Mouse (Mus musculus) spleen, postnatal 36 days (tissue): ENCODE data around the gene Trpm7.

Experiments
- DNase-seq, 2 experiments: peaks; one replicate each; pipeline ENCODE4 v3.0.0; 2022; ENCODE audit warnings: low spot score in 2 of 2, mixed read lengths in 1 of 2

The Trpm7 gene

DNA sequence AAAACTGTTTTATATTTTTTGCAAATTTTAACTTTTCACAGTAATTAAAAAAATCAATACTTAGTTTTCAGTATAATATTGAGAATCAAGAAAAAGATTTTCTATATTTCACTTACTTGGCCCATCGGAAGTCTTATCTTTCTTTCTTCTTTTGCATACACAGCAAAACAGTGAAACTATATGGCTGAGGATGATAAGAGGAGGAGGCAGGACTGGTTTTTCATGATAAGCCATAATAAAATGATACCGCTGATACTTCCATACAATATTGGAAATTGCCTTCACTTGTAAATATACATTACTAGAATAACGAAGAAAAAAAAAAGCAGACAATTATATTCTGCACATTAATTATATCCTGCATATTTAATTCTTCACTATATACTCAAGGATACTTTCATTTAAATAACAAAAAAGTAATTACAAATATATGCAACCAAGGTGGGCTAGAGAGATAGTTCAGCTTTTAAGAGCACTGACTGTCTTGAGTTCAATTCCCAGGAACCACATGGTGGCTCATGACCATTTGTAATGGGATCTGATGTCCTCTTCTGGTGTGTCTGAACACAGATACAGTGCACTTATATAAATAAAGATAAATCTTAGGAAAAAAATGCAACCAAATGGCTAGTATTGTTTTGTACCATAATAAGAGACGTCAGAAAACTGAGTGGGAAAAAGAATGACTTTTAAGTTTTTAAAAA, 59.2 kb downstream of the Trpm7 start:
- no peak for DNase-seq

DNA sequence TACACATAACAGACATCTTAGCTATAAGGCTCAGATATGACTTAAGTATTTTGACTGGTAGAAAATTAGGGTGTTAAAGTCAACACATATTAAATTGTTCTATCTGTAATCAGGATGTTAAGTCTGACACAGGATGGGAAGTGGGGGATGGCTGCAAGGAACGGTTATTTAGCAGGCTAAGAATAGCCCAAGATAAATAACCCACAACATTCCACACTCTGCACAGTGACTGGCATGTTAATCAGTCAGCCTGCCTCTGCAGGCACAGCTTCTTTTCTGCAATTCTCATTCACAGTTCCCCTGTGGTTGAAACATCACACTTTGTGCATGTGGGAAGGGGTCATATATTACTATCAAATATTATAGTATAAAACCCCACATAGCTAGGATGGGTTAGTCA, 60.2 kb downstream of the Trpm7 start:
- no peak for DNase-seq

DNA sequence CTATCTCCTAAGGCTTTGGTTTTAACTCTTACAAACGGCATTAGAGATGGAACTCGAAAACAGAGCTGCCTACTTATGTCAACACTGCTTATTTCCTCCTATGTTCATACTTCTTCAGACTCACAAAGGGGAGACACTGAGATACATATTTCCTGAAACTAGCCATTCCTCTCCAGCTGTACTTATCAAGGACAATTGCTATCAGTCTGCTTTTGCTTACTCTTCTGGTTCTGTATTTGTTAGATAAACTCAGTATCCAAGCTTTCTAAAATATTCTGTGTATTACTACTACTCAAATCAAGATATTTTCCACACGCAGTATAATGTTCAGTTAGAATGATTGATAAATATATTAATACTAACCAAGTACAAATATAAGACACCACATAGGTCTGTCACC, 74.0 kb downstream of the Trpm7 start:
- DNase-seq: no peak

DNA sequence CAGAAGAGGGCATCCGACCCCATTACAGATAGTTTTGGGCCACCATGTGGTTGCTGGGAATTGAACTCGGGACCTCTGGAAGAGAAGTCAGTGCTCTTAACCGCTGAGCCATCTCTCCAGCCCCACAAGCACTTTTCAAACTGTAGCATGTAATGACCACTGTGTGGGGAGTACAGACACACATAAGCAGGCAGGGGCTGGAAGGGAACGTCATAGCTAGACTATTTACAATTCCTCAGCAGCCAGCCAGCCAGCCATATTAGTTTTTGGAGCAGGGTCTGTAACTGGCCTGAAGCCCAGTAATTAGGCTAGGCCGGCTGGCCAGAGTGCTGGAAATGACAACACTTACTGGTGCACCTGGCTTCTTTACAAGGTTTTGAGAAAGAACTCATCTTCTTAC, 77.6 kb downstream of the Trpm7 start:
- no peak for DNase-seq

DNA sequence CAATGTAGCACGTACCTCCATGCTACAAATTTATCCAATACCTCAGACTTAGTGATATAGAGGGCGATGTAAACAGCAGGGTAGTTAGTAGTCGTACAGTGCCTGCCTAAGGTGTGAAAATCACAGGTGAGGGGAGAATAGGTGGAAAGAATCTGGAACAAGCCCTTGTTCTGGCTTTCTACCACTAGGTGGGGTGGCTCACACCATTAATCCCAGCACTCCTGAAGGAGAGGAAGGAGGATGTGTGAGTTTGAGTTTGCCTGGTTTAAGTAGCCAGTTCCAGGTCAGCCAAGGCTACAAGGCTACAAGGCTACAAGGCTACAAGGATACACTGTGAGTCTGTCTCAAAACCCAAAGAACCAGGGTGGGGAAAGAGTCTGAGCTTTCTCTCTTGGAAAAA, 80.3 kb downstream of the Trpm7 start:
- DNase-seq: no peak

DNA sequence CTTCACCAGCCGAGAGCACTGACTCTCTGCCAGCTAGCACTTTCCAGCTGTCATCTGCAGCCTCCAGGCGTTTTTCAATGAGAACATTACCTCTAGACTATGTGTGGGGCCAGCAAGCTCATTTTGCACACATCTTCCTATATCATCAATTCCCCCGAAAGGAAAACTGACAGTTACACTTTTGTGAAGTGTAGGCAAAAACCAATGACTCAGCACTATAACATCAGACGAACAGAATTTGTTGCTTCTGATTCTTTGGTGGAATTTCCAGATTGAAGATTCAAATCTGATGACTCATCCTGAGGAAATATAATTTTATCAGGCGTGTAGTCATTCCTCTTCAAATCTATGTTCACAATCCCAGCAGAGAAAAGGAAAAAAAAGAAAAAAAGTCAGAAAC, 83.4 kb downstream of the Trpm7 start:
- no peak for DNase-seq

DNA sequence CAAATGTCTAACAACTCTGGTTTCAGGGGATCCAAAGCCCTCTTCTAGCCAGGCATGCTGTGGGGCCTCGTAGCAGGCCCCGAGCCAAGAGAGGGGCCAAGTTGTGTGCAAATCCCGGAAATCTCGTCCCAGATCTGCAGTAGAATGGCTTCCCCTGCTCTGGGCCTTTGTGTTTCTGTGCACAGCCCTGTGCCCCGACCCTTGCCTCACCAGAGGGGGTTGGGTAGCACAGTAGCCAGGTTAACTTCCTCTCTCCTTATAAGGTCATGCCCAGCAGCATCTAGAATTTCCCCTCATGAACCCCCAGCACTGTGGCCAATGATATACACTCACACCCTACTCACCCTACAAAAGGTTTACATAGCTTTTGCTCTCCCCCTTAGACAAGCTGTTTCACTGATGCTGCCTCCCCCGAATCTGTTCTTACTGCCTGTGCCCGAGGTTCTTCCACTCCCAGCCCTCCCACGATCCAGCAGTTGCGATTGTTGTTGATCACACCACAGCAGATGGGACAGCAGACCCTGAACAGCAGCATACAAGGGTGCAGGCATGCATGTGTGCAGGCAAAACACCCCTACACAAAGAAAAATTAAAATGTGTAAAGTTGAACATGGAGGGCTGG, 88.2 kb downstream of the Trpm7 start:
- DNase-seq: no peak

DNA sequence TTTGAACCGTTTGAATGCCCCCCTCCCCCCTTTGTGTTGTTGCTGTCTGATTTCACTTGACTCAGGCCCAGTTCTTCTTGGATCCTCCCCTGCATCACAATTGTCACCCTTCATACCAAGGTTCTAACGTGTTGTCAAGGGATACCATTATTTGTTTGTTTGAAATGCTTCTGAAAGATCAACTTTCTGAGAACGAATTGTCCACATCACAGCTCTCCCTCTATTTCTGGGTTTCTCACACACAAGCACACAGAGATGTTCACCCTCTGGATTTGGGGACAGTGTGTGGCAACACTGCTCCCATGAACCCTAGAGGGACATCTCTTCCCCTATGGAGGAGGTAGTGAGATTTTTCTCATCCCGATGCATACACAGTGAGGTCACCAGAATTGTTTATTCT, 92.7 kb downstream of the Trpm7 start, which contains the start of gene Usp50:
TSS of gene Usp50 (minus strand) at position 101 of the 400 bp plus-strand sequence.
- no peak for DNase-seq

DNA sequence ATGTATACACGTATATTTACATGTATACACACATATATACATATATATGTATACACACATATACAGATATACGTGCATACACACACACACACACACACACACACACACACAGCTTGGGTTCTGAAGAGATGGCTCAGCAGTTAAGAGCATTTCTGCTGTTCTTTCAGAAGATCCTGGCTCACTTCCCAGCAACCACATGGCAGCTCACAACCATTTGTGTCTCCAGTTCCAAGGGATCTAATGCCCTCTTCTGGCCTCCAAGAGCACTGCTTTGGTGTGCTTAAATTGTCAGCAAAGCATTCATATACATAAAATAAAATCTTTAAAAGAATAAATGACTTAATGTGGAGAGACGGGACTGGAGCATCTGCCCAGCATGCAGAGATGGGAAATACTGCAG, 93.6 kb downstream of the Trpm7 start:
- peak in 1 of 2 experiments; percentile 11 for DNase-seq

DNA sequence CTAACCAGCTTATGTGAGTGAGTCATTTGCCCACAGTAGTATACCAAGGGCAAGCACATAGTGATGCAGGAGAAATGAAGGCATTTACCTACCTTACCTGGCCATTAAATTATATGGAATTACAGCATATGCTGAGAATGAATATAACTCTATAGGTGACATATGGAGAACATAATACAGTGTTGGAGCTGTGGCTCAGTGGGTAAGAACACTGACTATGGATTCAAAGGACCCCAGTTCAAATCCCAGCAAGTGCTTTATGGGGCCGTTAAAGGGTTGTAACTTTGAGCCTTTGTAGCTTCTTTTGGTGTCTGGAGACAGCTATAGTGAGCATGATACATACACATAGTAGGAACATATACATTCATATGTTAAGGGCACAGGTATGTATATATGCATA, 94.6 kb downstream of the Trpm7 start:
- no peak for DNase-seq

DNA sequence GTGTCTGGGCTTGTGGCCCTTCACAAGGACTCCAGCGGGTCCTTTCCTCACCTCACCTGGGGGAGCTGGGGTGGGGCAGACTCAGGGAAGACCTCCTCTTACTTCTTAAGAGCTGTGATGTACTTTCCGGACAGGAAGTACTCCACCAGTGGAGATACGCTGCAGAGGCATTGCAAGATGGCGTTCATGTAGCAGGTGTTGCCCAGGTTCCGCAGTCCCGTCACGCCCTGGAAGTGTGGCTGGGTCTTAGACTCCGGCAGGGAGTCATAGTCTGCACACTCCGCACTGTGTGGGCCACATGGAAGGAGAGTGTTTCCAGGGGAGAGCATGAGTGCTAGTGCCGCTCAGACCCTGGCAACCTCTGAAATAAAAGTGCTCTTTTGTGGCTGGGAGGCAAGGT, 95.7 kb downstream of the Trpm7 start:
- DNase-seq: no peak

DNA sequence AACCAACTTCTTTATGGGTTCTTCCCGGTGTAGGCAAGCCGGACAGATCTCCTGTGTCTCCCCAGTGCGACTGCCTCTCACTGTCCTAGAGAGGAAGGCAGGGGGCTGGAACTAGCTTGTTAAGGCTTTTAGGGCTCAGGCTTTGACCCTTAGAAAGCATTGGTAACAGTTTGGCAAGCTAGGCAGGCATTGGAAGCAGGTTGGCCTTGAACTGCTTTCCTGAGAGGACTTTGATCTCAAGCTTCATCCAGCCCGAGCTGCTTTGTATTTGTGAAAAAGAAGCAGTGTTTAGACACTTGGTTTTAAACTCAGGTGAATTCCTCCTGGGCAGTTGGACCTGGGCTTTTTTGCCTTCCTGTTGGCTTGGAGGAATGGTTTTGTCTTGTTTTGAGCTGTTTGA, 97.2 kb downstream of the Trpm7 start:
- DNase-seq: no peak

DNA sequence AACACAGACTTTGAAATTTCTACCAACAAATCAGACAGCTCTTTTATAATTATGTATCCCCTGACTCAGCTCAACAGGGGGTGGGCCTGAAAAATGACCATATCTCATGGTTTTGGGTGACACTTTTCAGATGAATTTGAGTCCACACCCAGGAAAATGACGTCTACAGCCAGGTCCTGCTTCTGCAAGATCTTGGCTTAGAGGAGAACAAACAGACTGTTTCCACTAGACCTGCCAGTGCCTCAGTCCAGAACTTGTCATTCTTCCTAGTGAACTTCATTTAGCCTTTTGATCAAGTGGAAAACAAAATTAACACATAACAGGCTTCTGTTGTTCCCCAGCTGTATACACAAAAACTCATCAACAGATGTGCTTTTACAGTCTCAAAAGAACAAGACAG, 99.6 kb downstream of the Trpm7 start:
- DNase-seq: no peak

DNA sequence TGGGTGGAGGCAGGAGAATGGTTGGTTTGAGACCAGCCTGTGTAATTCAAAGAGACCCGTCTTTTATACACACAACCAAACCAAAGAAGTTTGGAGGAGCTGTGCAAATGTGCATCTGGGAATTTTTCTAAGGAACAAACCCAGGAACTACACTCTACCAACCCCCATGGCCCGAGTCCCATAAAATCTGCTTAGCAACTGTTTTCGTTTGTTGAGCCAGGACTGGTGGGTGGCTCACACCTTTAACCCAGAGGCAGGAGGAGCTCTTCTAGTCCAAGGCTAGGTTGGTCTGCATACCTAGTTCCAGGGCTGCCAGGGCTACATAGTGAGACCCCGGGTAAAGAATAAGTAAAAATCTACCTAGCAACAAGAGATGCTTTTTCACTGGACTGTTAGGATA, 100.1 kb downstream of the Trpm7 start:
- no peak for DNase-seq

DNA sequence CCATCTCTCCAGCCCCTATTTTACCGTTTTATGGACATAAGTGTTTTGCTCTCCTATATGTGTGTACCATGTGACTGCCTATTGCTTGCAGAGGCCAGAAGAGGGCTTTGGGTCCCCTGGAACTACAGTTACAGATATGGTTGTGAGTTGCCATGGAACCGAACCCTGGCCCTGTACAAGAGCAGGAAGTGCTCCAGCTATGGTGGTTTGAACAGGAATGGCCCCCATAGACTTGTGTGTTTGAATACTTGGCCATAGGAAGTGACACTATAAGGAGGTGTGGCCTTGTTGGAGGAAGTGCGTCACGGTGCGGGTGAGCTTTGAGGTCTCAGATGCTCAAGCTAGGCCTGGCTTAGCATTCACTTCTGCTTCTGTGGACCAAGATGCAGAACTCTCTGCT, 103.8 kb downstream of the Trpm7 start:
- DNase-seq: no peak

DNA sequence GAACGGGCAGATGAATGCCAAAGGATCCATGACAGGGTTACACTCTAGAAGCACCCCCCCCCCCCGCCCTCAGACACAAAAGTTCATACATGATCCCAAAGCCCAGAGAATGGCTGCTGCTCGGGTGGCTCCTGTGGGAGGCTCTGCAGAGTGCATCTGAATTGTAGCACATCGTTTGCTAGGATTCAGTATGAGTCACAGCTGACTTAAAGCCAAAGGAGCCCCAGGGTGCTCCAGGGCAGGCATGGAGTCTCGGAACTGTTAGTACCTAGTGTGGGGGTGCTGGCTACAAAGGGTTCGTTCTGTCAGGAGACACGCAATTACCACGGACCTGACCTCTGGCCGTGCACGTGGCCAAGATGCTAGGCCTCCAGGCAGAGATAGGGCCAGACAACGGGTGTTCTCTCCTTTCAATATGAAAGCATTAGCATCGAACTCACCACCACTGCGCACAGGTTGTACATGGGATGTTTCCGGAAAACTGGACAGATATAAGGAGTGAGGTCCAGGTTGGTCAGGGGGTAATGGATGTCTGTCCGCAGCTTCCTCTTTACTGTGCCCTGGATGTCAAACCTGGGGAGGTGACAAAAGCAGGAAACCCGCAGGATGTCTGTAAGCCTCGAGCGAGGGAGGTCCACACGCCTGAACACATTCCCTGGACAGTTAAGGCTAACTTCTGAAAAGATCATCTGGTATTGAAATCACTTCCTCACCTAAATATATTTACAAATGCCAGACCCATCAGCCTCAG, 106.4 kb downstream of the Trpm7 start:
- DNase-seq: no peak

DNA sequence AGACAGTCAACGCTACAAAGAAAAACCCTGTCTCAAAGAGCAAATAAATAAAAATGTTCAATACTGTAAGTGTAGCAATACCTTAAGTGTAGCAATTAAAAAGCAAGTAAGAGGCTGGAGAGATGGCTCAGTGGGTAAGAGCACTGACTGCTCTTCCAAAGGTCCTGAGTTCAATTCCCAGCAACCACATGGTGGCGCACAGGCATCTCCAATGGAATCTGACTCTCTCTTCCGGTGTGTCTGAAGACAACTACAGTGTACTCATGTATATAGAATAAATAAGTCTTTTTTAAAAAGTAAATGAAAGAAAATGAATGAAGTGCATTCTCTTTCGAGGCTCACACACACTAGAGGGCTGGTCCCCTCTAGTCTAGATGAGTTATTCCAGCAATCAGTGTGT, 107.8 kb downstream of the Trpm7 start:
- DNase-seq: no peak

DNA sequence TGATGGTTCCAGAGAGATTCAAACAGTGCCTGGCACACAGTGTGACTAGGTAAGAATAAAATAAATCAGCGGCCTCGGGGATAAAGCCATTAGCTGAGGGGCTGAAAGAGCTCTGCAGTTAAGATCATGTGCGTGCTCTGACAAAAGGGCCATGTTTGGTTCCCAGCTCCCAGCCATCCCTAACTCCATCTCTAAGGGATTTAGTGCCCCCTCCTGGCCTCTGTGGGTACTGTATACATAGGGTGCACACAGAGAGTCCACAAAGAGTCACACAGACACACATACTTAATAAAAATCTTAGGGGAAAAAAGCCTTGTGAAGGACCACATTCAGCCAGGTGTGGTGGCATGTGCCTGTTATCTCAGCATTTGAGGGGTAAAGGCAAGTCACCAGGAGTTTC, 108.4 kb downstream of the Trpm7 start:
- DNase-seq: no peak

DNA sequence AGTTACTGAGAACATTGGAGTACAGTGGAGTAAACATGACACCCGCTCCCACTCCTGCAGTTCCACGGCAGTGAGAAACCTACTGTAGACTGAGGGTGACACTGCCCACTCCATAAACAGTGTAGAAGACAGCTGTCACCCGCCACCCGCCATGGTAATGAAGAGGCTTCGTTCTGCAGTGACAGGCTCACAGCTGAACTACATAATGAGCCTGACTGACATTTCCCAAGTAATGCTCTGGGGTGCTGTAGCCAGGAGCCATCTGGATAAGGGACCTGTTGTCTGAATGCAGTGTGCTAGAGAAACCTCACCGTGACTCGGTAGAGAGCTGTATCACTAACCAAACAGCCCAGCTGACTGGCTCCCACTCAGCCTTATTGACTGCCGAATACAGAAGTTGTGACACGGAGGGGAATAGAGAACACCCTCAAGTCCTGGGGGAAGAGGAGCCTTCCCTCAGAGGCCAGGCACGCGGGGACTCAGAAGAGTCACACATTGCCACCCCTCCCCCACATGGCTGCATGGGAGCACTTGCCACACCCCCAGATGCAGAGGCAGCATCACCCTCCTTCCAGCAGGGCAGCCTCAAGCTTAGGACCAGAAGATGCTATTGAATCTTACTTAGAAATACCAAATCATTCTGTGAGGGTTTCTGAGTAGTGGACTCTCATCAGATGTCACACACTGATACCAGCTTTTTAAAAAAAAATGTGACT, 110.0 kb downstream of the Trpm7 start:
- DNase-seq: no peak

DNA sequence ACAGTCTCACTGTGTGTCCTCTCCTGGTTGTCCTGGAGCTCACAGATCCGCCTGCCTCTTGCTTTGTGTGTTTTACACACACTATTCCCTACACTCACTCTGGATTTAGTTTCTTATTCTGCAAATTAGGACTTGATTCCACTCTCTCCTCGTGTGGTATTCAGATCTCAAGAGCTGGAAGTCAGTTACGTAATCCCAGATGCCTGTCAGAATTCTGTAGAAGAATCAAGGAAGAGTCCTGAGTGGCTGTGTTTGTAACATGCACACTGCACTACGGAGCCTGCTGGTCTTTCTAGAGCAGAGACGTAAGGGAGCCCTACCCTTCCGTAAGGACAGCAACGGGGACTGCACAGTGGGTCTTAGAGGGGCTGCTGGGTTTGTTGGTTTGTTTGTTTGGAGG, 116.7 kb downstream of the Trpm7 start:
- DNase-seq: no peak

DNA sequence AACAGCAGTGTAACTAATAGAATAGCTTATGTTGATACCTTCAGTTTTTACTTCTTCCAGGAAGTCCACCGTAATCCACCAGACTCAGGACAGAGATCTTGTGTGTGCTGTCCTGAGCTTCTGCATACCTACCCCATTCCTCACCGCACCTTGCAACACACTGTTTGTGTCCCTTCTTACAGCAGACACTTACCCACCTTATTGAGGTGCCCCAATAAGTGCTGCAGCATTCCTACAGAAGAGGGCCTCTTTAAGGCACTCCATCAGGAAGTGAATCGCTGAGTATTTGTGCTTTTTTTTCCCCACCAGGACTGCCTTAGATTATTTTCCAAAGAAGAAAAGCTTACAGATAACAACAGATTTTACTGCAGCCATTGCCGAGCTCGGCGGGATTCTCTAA, 120.4 kb downstream of the Trpm7 start:
- no peak for DNase-seq

DNA sequence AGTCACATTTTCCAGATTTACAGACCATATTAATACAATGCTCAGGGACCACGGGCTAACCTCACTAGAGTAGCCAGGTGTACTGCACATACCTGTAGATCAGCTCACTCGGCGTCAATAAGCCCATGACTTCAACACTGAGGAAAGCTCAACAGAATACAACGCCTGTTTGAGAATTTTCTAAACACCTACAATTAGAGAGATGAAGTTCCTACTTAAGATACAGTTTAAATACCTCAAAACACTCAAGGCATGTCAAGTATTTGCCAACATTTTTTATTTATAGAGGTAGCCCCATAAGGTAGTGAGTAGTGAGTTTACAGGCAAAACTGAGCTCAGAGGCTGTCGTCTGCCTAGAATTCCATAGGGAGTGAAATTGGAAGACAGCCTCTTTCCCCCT, 132.6 kb downstream of the Trpm7 start:
- DNase-seq: no peak
